Mouse (Mus musculus): ENCODE results near the gene Hrh2. TPM values are rescaled to one million over a fixed set of nuclear protein-coding genes. Genes with fewer than 3 reads are reported as not detected.
A peak's percentile ranks its signal among the peaks of the same experiment; 100 is the strongest.

Gene Hrh2
- polyA plus RNA-seq, 1 experiment from 2014 or later, result 0.04 TPM

DNA sequence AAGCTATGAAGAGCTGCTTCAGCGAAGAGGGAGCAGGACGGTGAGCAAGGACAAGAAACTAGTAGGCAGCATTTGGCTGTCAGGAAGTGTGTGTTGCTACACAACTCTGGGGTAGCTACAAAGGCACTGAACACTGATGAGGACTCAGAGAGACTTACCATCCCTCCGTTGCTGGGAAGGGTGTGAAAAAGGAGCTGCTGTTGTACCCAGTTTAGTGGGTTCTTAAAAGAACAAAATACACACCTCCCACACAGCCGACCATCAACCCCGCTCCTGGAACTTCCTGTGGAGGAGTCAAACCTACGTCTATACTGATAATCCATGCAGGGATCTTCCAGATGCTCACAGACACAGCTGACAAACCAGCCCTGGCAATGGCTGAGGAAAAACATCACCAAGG lies 85.5 kb downstream of the Hrh2 start:
- no peak for ATAC-seq
- TF ChIP-seq CTCF (IDR thresholded peaks at IDR 0.05; ENCODE audit: low read depth), result no peak

DNA sequence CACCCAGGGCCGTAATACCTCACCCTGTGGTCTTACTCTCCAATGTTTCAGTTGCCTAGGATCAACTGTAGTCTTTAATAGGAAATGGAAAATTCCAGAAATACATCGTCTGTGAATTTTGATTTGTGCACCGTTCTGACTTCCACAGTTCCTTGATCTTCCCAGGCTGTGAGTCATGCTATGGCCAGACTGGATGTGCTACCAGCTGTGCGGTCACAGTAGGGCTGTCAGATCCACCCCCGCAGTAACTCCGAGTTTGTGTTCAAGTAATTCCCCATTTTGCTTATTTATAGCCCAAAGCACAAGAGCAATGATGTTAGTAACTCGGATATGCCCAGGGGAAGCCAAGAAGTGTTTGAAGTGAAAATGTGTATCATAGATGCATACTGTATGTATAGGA lies 88.4 kb downstream of the Hrh2 start:
- ATAC-seq, result no peak
- no peaks in the 10 kb centered on the region for H3K9me3 ChIP-seq (ENCODE audit: control insufficient read depth)
- no peak overlapping the region for H3K4me2 ChIP-seq (replicated peaks; ENCODE audit: low read depth)
- no peaks in the 10 kb centered on the region for H3K27me3 ChIP-seq (replicated peaks; ENCODE audit: control insufficient read depth, insufficient read depth, low read length)
- TF ChIP-seq CTCF (IDR thresholded peaks at IDR 0.05; ENCODE audit: low read depth), result no peak
- H3K27ac ChIP-seq (ENCODE audit: low read depth, low read length), result no peak overlapping the region
- WGBS, result 75% methylated on average over 7 of the region's 7 CpGs
- no peaks in the 10 kb centered on the region for H3K36me3 ChIP-seq (ENCODE audit: control insufficient read depth, insufficient read depth)
- no peak overlapping the region for H3K9ac ChIP-seq (ENCODE audit: low read depth, low read length)
- peaks cover 5% of the 10 kb centered on the region; the same call in 1 of the 2 replicates for H3K4me1 ChIP-seq (replicated peaks; ENCODE audit: control insufficient read depth, insufficient read depth, low read length)
- no peak overlapping the region for H3K4me3 ChIP-seq (ENCODE audit: low read depth, low read length)

More for the DNA sequence above, 85.5 kb downstream of the Hrh2 start:
- H3K27ac ChIP-seq (ENCODE audit: low read depth, low read length), result no peak overlapping the region
- no peaks in the 10 kb centered on the region for H3K4me1 ChIP-seq (replicated peaks; ENCODE audit: control insufficient read depth, insufficient read depth, low read length)
- no peaks in the 10 kb centered on the region for H3K27me3 ChIP-seq (replicated peaks; ENCODE audit: control insufficient read depth, insufficient read depth, low read length)
- H3K9ac ChIP-seq (ENCODE audit: low read depth, low read length), result no peak overlapping the region
- H3K36me3 ChIP-seq (ENCODE audit: control insufficient read depth, insufficient read depth), result no peaks in the 10 kb centered on the region
- H3K9me3 ChIP-seq (ENCODE audit: control insufficient read depth), result no peaks in the 10 kb centered on the region
- H3K4me3 ChIP-seq (ENCODE audit: low read depth, low read length), result no peak overlapping the region
- WGBS, result 92% methylated on average over 6 of the region's 6 CpGs
- H3K4me2 ChIP-seq (replicated peaks; ENCODE audit: low read depth), result no peak overlapping the region

- ATAC-seq, result no peak
- TF ChIP-seq CTCF (IDR thresholded peaks at IDR 0.05; ENCODE audit: low read depth), result no peak
- no peak overlapping the region for H3K27ac ChIP-seq (ENCODE audit: low read depth, low read length)
- H3K4me3 ChIP-seq (ENCODE audit: low read depth, low read length), result no peak overlapping the region
- no peaks in the 10 kb centered on the region for H3K36me3 ChIP-seq (ENCODE audit: control insufficient read depth, insufficient read depth)
- peaks cover 5% of the 10 kb centered on the region; the same call in 1 of the 2 replicates for H3K4me1 ChIP-seq (replicated peaks; ENCODE audit: control insufficient read depth, insufficient read depth, low read length)
- H3K4me2 ChIP-seq (replicated peaks; ENCODE audit: low read depth), result no peak overlapping the region
- WGBS, result 72% methylated on average over 7 of the region's 7 CpGs
- no peak overlapping the region for H3K9ac ChIP-seq (ENCODE audit: low read depth, low read length)
- no peaks in the 10 kb centered on the region for H3K9me3 ChIP-seq (ENCODE audit: control insufficient read depth)
- H3K27me3 ChIP-seq (replicated peaks; ENCODE audit: control insufficient read depth, insufficient read depth, low read length), result no peaks in the 10 kb centered on the region
Observed at GRCm38 (mm10) chr13:54281149-54281548, 89.2 kb downstream of the Hrh2 start.

GRCm38 (mm10) chr13:54281623-54282022 lies 89.7 kb downstream of the Hrh2 start:
- H3K27me3 ChIP-seq (replicated peaks; ENCODE audit: control insufficient read depth, insufficient read depth, low read length), result no peaks in the 10 kb centered on the region
- no peaks in the 10 kb centered on the region for H3K36me3 ChIP-seq (ENCODE audit: control insufficient read depth, insufficient read depth)
- no peak for ATAC-seq
- peaks cover 5% of the 10 kb centered on the region; the same call in 1 of the 2 replicates for H3K4me1 ChIP-seq (replicated peaks; ENCODE audit: control insufficient read depth, insufficient read depth, low read length)
- no peak for TF ChIP-seq CTCF (IDR thresholded peaks at IDR 0.05; ENCODE audit: low read depth)
- no peak overlapping the region for H3K27ac ChIP-seq (ENCODE audit: low read depth, low read length)
- no peak overlapping the region for H3K9ac ChIP-seq (ENCODE audit: low read depth, low read length)
- no peak overlapping the region for H3K4me2 ChIP-seq (replicated peaks; ENCODE audit: low read depth)
- H3K9me3 ChIP-seq (ENCODE audit: control insufficient read depth), result no peaks in the 10 kb centered on the region
- WGBS, result 28% methylated on average over 8 of the region's 8 CpGs
- no peak overlapping the region for H3K4me3 ChIP-seq (ENCODE audit: low read depth, low read length)

DNA sequence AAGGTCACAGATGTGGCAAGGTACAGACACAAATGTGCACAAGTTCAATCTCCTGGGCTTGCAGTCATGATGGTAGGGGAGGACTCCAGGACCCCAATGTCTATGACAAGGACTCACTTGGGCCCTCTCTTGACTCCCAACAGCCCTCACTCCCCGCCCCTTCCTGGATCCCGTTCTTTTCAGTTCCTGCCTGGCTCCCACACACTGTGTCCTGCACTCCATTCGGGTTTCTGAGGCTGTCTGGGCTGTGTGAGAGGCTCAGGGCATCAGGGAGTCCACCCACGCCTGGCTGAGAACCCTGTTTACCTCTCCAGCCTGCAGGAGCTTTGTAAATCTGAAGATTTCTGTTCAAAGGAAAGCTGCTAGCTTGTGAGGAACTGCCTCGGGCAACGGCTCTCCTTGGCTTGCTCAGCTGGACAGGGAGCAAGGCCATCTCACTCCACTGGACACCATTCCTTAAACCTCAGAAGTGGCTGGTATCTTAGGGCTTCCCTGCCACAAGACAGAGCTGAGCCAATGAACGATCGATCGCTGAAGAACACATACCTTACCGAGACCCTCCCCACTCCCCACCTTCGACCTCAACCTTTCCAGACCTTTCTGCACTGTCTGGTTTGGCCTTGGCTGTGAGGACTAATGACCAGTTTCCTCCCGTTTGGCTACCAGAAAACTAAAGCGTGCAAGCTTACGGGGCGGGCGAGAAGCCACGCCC lies 90.4 kb downstream of the Hrh2 start:
- Histone ChIP-seq H3K9ac (ENCODE audit: low read depth, low read length) (no peak overlapping the region), H3K4me1 (replicated peaks; ENCODE audit: control insufficient read depth, insufficient read depth, low read length) (peaks cover 5% of the 10 kb centered on the region; the same call in 1 of the 2 replicates), H3K27ac (ENCODE audit: low read depth, low read length) (no peak overlapping the region), H3K9me3 (ENCODE audit: control insufficient read depth) (no peaks in the 10 kb centered on the region), H3K36me3 (ENCODE audit: control insufficient read depth, insufficient read depth) (no peaks in the 10 kb centered on the region), H3K4me2 (replicated peaks; ENCODE audit: low read depth) (peak overlapping the region; percentile 52), H3K27me3 (replicated peaks; ENCODE audit: control insufficient read depth, insufficient read depth, low read length) (no peaks in the 10 kb centered on the region), H3K4me3 (ENCODE audit: low read depth, low read length) (no peak overlapping the region)
- WGBS, result 14% methylated on average over 17 of the region's 17 CpGs
- no peak for ATAC-seq
- no peak for TF ChIP-seq CTCF (IDR thresholded peaks at IDR 0.05; ENCODE audit: low read depth)

DNA sequence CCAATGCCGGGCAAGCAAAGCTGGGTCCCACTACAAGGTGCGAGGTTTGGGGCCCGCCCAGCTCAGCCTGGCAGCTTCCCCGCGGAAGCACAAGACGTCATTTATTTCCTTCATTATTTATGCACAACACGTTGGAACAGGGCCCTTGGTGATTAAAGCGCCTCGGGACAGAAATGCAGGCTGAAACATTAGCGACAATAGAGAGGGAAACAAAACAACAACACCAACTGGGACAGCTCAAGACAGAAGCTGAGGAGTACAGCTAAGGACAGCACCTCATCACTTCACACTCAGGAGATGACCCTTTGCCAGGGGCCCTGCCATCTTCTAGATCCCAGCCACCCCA lies 90.9 kb downstream of the Hrh2 start:
- H3K27ac ChIP-seq (ENCODE audit: low read depth, low read length), result no peak overlapping the region
- no peak overlapping the region for H3K9ac ChIP-seq (ENCODE audit: low read depth, low read length)
- TF ChIP-seq CTCF (IDR thresholded peaks at IDR 0.05; ENCODE audit: low read depth), result no peak
- H3K4me1 ChIP-seq (replicated peaks; ENCODE audit: control insufficient read depth, insufficient read depth, low read length), result peaks cover 5% of the 10 kb centered on the region; the same call in 1 of the 2 replicates
- H3K9me3 ChIP-seq (ENCODE audit: control insufficient read depth), result no peaks in the 10 kb centered on the region
- WGBS, result 3% methylated on average over 10 of the region's 10 CpGs
- no peak overlapping the region for H3K4me3 ChIP-seq (ENCODE audit: low read depth, low read length)
- no peaks in the 10 kb centered on the region for H3K27me3 ChIP-seq (replicated peaks; ENCODE audit: control insufficient read depth, insufficient read depth, low read length)
- H3K4me2 ChIP-seq (replicated peaks; ENCODE audit: low read depth), result peak overlapping the region; percentile 52
- H3K36me3 ChIP-seq (ENCODE audit: control insufficient read depth, insufficient read depth), result no peaks in the 10 kb centered on the region
- ATAC-seq, result no peak

Other genes starting within 250 kb of the Hrh2 start
- 0.04 and 0.20 TPM in 2 replicates for gene Drd1, start 136.4 kb upstream of the Hrh2 start, polyA plus RNA-seq (2015; fragmentation: Nextera tagmentation; extraction: Ambion mirVana)
- 49.1 and 52.3 TPM in 2 replicates for gene Sfxn1, start 120.3 kb upstream of the Hrh2 start, polyA plus RNA-seq (2015; fragmentation: Nextera tagmentation; extraction: Ambion mirVana)
- gene Cplx2, start 179.2 kb downstream of the Hrh2 start, polyA plus RNA-seq (2015; fragmentation: Nextera tagmentation; extraction: Ambion mirVana), result 2.2 and 2.6 TPM in 2 replicates